Mouse (Mus musculus) cortical plate, adult 2 months (tissue): ENCODE measurements around the gene Ranbp17.

Experiments
- CTCF ChIP-seq: fragments of 200-500 bp; IDR thresholded peaks from 2 replicates; pipeline ENCODE4 v1.5.1; 2011; ENCODE audit warnings: mild to moderate bottlenecking, control low read depth, low read length; ENCODE audit not compliant: insufficient read depth; ENCODE audit errors: extremely low read depth
- POLR2A ChIP-seq: fragments of 200-500 bp; IDR thresholded peaks from 2 replicates; pipeline ENCODE4 v1.6.1; 2011; ENCODE audit warnings: mild to moderate bottlenecking, low read length, control low read depth; ENCODE audit not compliant: insufficient read depth; ENCODE audit errors: extremely low read depth

DNA sequence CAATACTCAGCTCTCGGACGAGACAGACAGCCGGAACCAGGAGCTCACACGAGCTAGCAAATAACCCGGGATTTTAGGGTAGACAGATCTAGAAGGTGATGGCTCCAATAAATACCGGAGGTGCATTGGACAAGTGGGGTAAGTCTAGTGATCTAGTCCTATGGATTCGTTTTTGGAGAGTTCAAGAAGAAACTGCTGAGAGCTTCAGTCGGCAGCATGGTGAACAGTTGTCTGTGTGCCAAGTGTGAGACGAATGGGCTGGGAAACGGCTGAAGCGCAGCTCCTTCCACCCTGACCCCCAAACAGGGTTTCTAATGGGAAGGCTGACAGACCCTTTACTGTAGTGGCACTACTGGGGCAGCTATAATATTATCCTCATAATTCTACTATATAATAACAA lies 214.2 kb downstream of the Ranbp17 start:
- TF ChIP-seq CTCF (no peak), POLR2A (no peak)
